Mouse (Mus musculus): Measurements from ENCODE around the gene Slc25a3. TPM values are rescaled to one million over a fixed set of nuclear protein-coding genes. Genes with fewer than 3 reads are reported as not detected.

Slc25a3 gene
- polyA plus RNA-seq, 1 experiment from 2014 or later, result 1,147 TPM

DNA sequence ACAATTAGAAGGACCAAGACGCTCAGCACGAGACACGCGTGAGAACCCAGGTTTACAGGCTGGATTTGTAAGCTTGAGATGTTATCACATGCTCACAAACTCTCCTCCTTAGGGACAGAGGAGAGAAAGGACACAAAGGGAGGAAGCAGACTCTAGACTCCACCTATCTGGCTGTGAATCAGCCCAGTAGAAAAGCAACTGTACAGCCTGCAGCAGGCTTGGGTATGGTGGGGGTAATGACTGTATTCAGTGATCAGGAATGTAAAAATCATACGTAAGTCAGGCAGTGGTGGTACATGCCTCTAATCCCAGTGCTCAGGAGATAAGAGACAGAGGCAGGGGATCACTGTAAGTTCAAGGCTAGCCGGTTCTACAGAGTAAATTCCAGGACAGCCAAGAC is 32.5 kb upstream of the Slc25a3 start:
- H3K4me2 ChIP-seq (ENCODE audit: low read length), result no peak overlapping the region
- ATAC-seq (ENCODE audit: insufficient number of reproducible peaks, insufficient read depth, low FRiP score, low read depth), result peak; percentile 61; the same call in 1 of the 2 replicates
- 49% methylated on average over 6 of the region's 6 CpGs for WGBS
- no peaks in the 10 kb centered on the region for H3K27me3 ChIP-seq (ENCODE audit: control insufficient read depth, insufficient read depth, low read length)
- H3K4me1 ChIP-seq (ENCODE audit: control insufficient read depth in 2 of 2, insufficient read depth in 2 of 2, low read length in 2 of 2), result no peaks in the 10 kb centered on the region; a peak in 1 of 4 replicates
- H3K27ac ChIP-seq (replicated peaks in 1 of 2; ENCODE audit: control insufficient read depth in 1 of 2, insufficient read depth in 1 of 2, low read depth in 2 of 2, low read length in 2 of 2), result 0 out of 4 replicates have a peak overlapping the region, but pooled peaks of 1 of the 2 experiments have one; percentile 17
- no peaks in the 10 kb centered on the region for H3K9me3 ChIP-seq (ENCODE audit: control insufficient read depth, low read length)
- H3K36me3 ChIP-seq (ENCODE audit: control insufficient read depth, insufficient read depth, low read length), result peaks cover 99% of the 10 kb centered on the region
- H3K4me3 ChIP-seq (ENCODE audit: control insufficient read depth in 1 of 2, insufficient read depth in 1 of 2, low read depth in 1 of 2, low read length in 2 of 2), result no peak overlapping the region
- H3K9ac ChIP-seq (ENCODE audit: low read length), result no peak overlapping the region

DNA sequence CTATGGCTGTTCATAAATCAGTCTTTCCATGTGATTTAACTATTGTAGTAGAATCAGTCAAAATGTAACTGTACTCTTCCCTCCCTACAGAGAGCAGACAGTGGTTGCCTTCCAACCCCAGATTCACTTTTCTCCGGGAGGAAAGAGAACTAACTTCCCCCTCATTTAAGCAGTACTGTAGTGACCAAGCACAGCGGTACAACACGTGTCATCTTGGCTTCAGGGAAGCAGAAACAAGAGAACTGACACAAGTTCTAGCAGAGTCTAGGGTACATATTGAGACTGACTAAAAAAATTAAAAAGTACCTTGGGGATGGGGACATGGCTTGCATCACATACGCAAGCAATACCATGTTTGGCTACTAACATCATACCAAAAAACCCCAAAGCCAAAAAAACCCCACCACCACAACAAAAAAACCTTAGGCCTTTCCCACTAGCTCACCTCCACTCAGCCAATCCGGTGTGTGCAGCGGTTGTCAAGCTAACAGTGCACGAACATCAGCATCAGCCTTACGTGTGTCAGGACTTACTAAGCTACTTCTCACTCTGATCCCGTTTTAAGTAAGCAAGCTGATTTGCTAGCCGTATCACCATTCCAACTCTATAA is 30.1 kb upstream of the Slc25a3 start:
- WGBS, result 87% methylated on average over 10 of the region's 10 CpGs

DNA sequence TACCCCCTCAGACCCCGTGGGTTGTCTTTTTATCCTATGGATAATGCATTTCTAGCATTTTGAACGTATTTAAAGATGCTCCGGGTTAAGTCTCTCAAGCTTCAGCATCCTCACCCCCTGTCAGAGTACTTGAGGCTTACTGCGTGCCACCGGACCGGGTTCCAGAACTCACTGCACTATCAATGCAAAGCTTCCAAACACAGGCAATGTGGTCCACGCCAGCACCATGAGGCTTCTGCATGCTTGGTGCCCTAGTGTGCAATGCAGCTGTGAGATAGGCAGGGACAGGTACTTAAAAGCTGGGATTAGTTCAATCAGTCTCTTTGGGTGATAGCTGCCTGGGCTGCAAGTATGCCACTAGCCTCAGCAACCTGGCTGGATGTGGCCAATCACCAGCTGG is 21.6 kb upstream of the Slc25a3 start:
- H3K4me1 ChIP-seq (ENCODE audit: control insufficient read depth in 2 of 2, insufficient read depth in 2 of 2, low read length in 2 of 2), result no peaks in the 10 kb centered on the region
- peaks cover 54% of the 10 kb centered on the region for H3K36me3 ChIP-seq (ENCODE audit: control insufficient read depth, insufficient read depth, low read length)
- no peak overlapping the region for H3K27ac ChIP-seq (replicated peaks in 1 of 2; ENCODE audit: control insufficient read depth in 1 of 2, insufficient read depth in 1 of 2, low read depth in 2 of 2, low read length in 2 of 2)
- no peaks in the 10 kb centered on the region for H3K9me3 ChIP-seq (ENCODE audit: control insufficient read depth, low read length)
- H3K27me3 ChIP-seq (ENCODE audit: control insufficient read depth, insufficient read depth, low read length), result no peaks in the 10 kb centered on the region
- ATAC-seq (ENCODE audit: insufficient number of reproducible peaks, insufficient read depth, low FRiP score, low read depth), result no peak
- no peak overlapping the region for H3K9ac ChIP-seq (ENCODE audit: low read length)
- H3K4me3 ChIP-seq (ENCODE audit: control insufficient read depth in 1 of 2, insufficient read depth in 1 of 2, low read depth in 1 of 2, low read length in 2 of 2), result no peak overlapping the region
- no peak overlapping the region for H3K4me2 ChIP-seq (ENCODE audit: low read length)
- 91% methylated on average over 7 of the region's 7 CpGs for WGBS

More for the DNA sequence above, 30.1 kb upstream of the Slc25a3 start:
- H3K27ac ChIP-seq (replicated peaks in 1 of 2; ENCODE audit: control insufficient read depth in 1 of 2, insufficient read depth in 1 of 2, low read depth in 2 of 2, low read length in 2 of 2), result no peak overlapping the region
- no peak overlapping the region for H3K4me3 ChIP-seq (ENCODE audit: control insufficient read depth in 1 of 2, insufficient read depth in 1 of 2, low read depth in 1 of 2, low read length in 2 of 2)
- H3K4me1 ChIP-seq (ENCODE audit: control insufficient read depth in 2 of 2, insufficient read depth in 2 of 2, low read length in 2 of 2), result no peaks in the 10 kb centered on the region; a peak in 1 of 4 replicates
- no peak overlapping the region for H3K4me2 ChIP-seq (ENCODE audit: low read length)
- H3K36me3 ChIP-seq (ENCODE audit: control insufficient read depth, insufficient read depth, low read length), result peaks cover 99% of the 10 kb centered on the region
- ATAC-seq (ENCODE audit: insufficient number of reproducible peaks, insufficient read depth, low FRiP score, low read depth), result no peak
- H3K9ac ChIP-seq (ENCODE audit: low read length), result no peak overlapping the region
- no peaks in the 10 kb centered on the region for H3K27me3 ChIP-seq (ENCODE audit: control insufficient read depth, insufficient read depth, low read length)
- H3K9me3 ChIP-seq (ENCODE audit: control insufficient read depth, low read length), result no peaks in the 10 kb centered on the region

DNA sequence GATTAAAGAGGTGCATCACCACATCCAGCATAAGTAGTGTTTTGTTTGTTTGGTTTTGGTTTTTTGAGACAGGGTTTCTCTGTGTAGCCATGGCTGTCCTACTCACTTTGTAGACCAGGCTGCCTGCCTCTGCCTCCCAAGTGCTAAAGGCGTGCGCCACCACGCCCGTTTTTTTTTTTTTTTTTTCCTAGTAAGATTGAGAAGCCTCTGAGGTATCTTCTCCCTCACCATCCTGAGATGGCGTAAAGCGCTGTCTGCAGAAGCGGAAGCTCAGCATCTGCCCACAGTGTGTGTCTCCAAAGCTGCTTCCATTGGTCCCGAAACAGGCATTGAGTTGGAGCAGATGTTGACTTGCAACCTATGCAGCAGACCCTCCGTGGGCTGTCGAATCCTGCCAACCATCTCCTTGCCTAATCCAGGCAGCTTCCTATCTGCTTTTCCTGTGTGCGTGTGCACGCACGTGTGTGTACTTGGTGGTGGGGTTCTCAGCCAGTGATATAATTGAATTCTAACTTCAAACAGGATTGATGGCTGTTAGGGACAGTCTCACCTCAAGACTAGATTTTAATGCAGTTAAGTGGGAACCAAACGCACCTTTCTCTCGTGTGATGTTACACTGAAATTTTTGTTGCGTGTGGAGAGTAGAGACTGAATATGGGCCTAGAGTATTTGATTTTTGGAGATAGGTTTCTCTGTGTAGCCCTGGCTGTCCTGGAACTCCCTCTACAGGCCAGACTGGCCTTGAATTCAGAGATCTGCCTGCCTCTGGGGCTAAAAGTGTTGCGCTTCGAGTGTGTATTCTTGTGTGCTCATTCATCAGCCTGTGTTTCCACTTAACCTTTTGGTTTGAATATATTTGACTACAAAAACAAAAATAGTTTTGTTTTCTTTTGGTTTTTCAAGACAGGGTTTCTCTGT is 19.7 kb upstream of the Slc25a3 start:
- Histone ChIP-seq H3K36me3 (ENCODE audit: control insufficient read depth, insufficient read depth, low read length) (peaks cover 36% of the 10 kb centered on the region), H3K4me1 (ENCODE audit: control insufficient read depth in 2 of 2, insufficient read depth in 2 of 2, low read length in 2 of 2) (peaks cover 5 to 9% of the 10 kb centered on the region in 2 experiments; a peak in 3 of 4 replicates), H3K9ac (ENCODE audit: low read length) (no peak overlapping the region), H3K4me2 (ENCODE audit: low read length) (no peak overlapping the region), H3K27me3 (ENCODE audit: control insufficient read depth, insufficient read depth, low read length) (no peaks in the 10 kb centered on the region), H3K4me3 (ENCODE audit: control insufficient read depth in 1 of 2, insufficient read depth in 1 of 2, low read depth in 1 of 2, low read length in 2 of 2) (no peak overlapping the region), H3K27ac (replicated peaks in 1 of 2; ENCODE audit: control insufficient read depth in 1 of 2, insufficient read depth in 1 of 2, low read depth in 2 of 2, low read length in 2 of 2) (no peak overlapping the region), H3K9me3 (ENCODE audit: control insufficient read depth, low read length) (no peaks in the 10 kb centered on the region)
- 64% methylated on average over 18 of the region's 18 CpGs for WGBS
- ATAC-seq (ENCODE audit: insufficient number of reproducible peaks, insufficient read depth, low FRiP score, low read depth), result no peak

DNA sequence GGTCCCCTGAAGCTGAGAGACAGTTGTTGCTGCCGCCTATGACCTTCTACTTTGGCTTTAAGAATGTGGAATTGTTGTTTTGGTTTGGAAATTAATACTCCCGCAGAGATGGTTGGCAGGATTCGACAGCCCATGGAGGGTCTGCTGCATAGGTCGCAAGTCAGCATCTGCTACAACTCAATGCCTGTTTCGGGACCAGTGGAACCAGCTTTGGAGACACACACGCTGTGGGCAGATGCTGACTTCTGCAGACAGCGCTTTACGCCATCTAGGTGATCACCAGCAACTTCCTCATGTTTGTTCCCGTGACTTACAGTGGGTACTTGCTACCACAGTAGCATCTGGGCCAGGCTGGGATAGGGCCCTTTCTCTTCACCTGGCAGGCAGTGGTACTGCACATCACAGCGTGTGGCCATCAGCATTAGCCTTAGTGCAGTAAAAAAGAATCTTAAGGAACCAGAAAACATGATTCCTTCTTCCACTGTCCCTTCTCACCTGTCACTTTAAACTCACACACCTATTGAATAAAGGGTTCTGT is 18.9 kb upstream of the Slc25a3 start:
- Histone ChIP-seq H3K4me1 (ENCODE audit: control insufficient read depth in 2 of 2, insufficient read depth in 2 of 2, low read length in 2 of 2) (peaks cover 5 to 13% of the 10 kb centered on the region in 2 experiments; a peak in 3 of 4 replicates), H3K4me3 (ENCODE audit: control insufficient read depth in 1 of 2, insufficient read depth in 1 of 2, low read depth in 1 of 2, low read length in 2 of 2) (no peak overlapping the region), H3K36me3 (ENCODE audit: control insufficient read depth, insufficient read depth, low read length) (peaks cover 28% of the 10 kb centered on the region), H3K9me3 (ENCODE audit: control insufficient read depth, low read length) (no peaks in the 10 kb centered on the region), H3K27ac (replicated peaks in 1 of 2; ENCODE audit: control insufficient read depth in 1 of 2, insufficient read depth in 1 of 2, low read depth in 2 of 2, low read length in 2 of 2) (no peak overlapping the region), H3K9ac (ENCODE audit: low read length) (no peak overlapping the region), H3K4me2 (ENCODE audit: low read length) (no peak overlapping the region), H3K27me3 (ENCODE audit: control insufficient read depth, insufficient read depth, low read length) (no peaks in the 10 kb centered on the region)
- ATAC-seq (ENCODE audit: insufficient number of reproducible peaks, insufficient read depth, low FRiP score, low read depth), result no peak
- WGBS, result 67% methylated on average over 10 of the region's 10 CpGs

DNA sequence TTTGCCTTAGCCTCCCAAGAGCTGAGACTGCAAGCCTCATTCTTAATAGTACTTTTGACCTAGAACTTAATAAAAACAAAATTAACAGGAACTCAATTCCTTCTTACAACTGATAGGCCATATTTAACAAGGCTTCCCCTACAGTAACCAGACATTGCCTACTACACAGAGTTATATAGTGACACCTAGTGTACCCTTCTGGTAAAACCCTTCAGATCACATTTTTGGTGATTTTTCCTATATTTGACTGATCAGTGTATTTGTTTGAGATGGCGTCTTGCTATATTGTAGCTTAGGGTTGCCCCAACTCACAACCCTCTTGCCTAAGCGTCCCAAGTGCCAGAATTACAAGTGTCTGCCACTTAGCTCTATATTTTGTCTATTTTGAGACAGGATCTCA is 17.7 kb upstream of the Slc25a3 start:
- Histone ChIP-seq H3K4me1 (ENCODE audit: control insufficient read depth in 2 of 2, insufficient read depth in 2 of 2, low read length in 2 of 2) (peaks cover 5 to 13% of the 10 kb centered on the region in 2 experiments; a peak in 3 of 4 replicates), H3K27me3 (ENCODE audit: control insufficient read depth, insufficient read depth, low read length) (no peaks in the 10 kb centered on the region), H3K9me3 (ENCODE audit: control insufficient read depth, low read length) (no peaks in the 10 kb centered on the region), H3K9ac (ENCODE audit: low read length) (no peak overlapping the region), H3K4me3 (ENCODE audit: control insufficient read depth in 1 of 2, insufficient read depth in 1 of 2, low read depth in 1 of 2, low read length in 2 of 2) (no peak overlapping the region), H3K27ac (replicated peaks in 1 of 2; ENCODE audit: control insufficient read depth in 1 of 2, insufficient read depth in 1 of 2, low read depth in 2 of 2, low read length in 2 of 2) (no peak overlapping the region), H3K36me3 (ENCODE audit: control insufficient read depth, insufficient read depth, low read length) (peaks cover 17% of the 10 kb centered on the region), H3K4me2 (ENCODE audit: low read length) (no peak overlapping the region)
- no peak for ATAC-seq (ENCODE audit: insufficient number of reproducible peaks, insufficient read depth, low FRiP score, low read depth)
- 26% methylated on average over 2 of the region's 2 CpGs for WGBS

DNA sequence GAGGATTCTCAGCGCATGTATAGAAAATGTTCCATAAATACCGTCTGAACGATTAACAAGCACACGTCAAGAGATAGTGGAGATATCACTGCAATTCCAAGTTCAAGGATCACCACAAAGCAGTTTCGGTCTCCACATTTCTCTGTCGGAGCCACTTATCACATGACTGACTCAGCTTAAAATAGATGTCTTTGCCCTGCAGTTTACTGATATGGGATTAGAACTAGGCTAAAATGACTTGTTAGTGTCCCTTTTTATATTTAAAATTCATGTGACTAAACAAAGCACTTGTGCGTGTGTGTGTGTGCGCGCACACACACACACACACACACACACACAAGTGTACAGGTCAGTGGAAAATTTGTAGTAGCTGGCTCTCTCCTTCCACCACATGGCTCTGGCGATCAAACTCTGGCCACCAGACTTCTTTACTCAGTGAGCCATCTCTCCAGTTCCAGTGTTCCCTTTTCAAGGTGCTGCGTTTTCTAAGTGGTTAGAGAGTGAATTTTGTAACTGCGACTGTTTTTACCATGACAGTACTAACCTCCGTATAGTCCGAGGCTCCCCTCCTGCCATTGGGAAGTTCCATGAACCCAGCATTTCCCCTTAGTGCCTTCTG is 15.4 kb upstream of the Slc25a3 start:
- H3K4me3 ChIP-seq (ENCODE audit: control insufficient read depth in 1 of 2, insufficient read depth in 1 of 2, low read depth in 1 of 2, low read length in 2 of 2), result no peak overlapping the region
- H3K27ac ChIP-seq (replicated peaks in 1 of 2; ENCODE audit: control insufficient read depth in 1 of 2, insufficient read depth in 1 of 2, low read depth in 2 of 2, low read length in 2 of 2), result peak overlapping the region; percentile 79 to 87
- no peaks in the 10 kb centered on the region for H3K27me3 ChIP-seq (ENCODE audit: control insufficient read depth, insufficient read depth, low read length)
- H3K4me1 ChIP-seq (ENCODE audit: control insufficient read depth in 2 of 2, insufficient read depth in 2 of 2, low read length in 2 of 2), result peaks cover 5 to 13% of the 10 kb centered on the region in 2 experiments; a peak in 3 of 4 replicates
- 47% methylated on average over 14 of the region's 14 CpGs for WGBS
- H3K9me3 ChIP-seq (ENCODE audit: control insufficient read depth, low read length), result no peaks in the 10 kb centered on the region
- peak overlapping the region; percentile 39 for H3K4me2 ChIP-seq (ENCODE audit: low read length)
- no peak for ATAC-seq (ENCODE audit: insufficient number of reproducible peaks, insufficient read depth, low FRiP score, low read depth)
- H3K9ac ChIP-seq (ENCODE audit: low read length), result peak overlapping the region; percentile 31; the same call in 1 of the 2 replicates
- H3K36me3 ChIP-seq (ENCODE audit: control insufficient read depth, insufficient read depth, low read length), result no peaks in the 10 kb centered on the region

All from heart, embryonic 14.5 days (tissue).